Mouse (Mus musculus) CH12.LX (cell line): ENCODE data around the gene Vps26a. TPM values are rescaled to one million over a fixed set of nuclear protein-coding genes. Genes with fewer than 3 reads are reported as not detected.

ENCODE experiments used
- DNase-seq: peaks from one replicate; pipeline ENCODE4 v3.0.0-alpha.2; 2013; ENCODE audit errors: extremely low read depth
- H3K27ac ChIP-seq: 2 replicates; pipeline ENCODE4 v1.5.1; 2012; ENCODE audit warnings: low read depth, mild to moderate bottlenecking, control low read depth, moderate library complexity; ENCODE audit not compliant: insufficient read depth
- H3K27me3 ChIP-seq: replicated peaks from 2 replicates; pipeline ENCODE3; 2012; ENCODE audit warnings: inconsistent platforms
- H3K36me3 ChIP-seq, 2 experiments: replicated peaks in 1 of 2; 2 replicates each; pipeline versions ENCODE3 to v1.6.1; 2012; ENCODE audit warnings: inconsistent platforms in 1 of 2, low read length in 1 of 2, mild to moderate bottlenecking in 1 of 2, mixed read lengths in 1 of 2, moderate library complexity in 1 of 2; ENCODE audit not compliant: control insufficient read depth in 1 of 2, insufficient read depth in 1 of 2
- H3K4me1 ChIP-seq, 2 experiments: 2 replicates each; pipeline ENCODE4 v1.6.1; 2012; ENCODE audit warnings: inconsistent platforms in 1 of 2, moderate library complexity in 1 of 2; ENCODE audit not compliant: insufficient read depth in 2 of 2, control insufficient read depth in 1 of 2
- H3K4me2 ChIP-seq: 2 replicates; pipeline ENCODE4 v1.6.1; 2012; ENCODE audit warnings: low read depth, mild to moderate bottlenecking, control low read depth; ENCODE audit not compliant: poor library complexity, insufficient read depth, severe bottlenecking
- H3K4me3 ChIP-seq, 3 experiments: fragments of 150-350 bp in 1 of 3; sonication (generic) in 1 of 3; replicated peaks in 1 of 3; 2 replicates each; pipeline versions ENCODE3 to v1.5.1; 2011 to 2012; ENCODE audit warnings: low read depth in 2 of 3, low read length in 2 of 3, mild to moderate bottlenecking in 2 of 3, moderate library complexity in 2 of 3, control low read depth in 1 of 3, improper control_type of control experiment in 1 of 3, inconsistent platforms in 1 of 3, mixed read lengths in 1 of 3; ENCODE audit not compliant: poor library complexity in 1 of 3
- H3K79me2 ChIP-seq: replicated peaks from 2 replicates; pipeline ENCODE4 v1.6.1; 2012; ENCODE audit warnings: mild to moderate bottlenecking, moderate library complexity; ENCODE audit not compliant: control insufficient read depth, poor library complexity, insufficient read depth, severe bottlenecking; ENCODE audit errors: extremely low read depth
- H3K9ac ChIP-seq: 2 replicates; pipeline ENCODE4 v1.6.1; 2012; ENCODE audit warnings: low read depth, mild to moderate bottlenecking, control low read depth, moderate library complexity; ENCODE audit not compliant: insufficient read depth
- H3K9me3 ChIP-seq: replicated peaks from 2 replicates; pipeline ENCODE3; 2012; ENCODE audit warnings: low read length, inconsistent platforms, mixed read lengths
- BHLHE40 ChIP-seq: IDR thresholded peaks from 2 replicates; pipeline ENCODE4 v1.6.1; 2011; ENCODE audit warnings: mild to moderate bottlenecking, low read depth, low read length, improper control_type of control experiment
- CHD2 ChIP-seq: IDR thresholded peaks from 2 replicates; pipeline ENCODE4 v1.6.1; 2011; ENCODE audit warnings: low read length, improper control_type of control experiment
- CTCF ChIP-seq, 2 experiments: IDR thresholded peaks in 1 of 2; conservative IDR thresholded peaks in 1 of 2; 2 replicates each; pipeline ENCODE4 v1.5.1; 2011 to 2012; ENCODE audit warnings: low read depth in 2 of 2, low read length in 2 of 2, improper control_type of control experiment in 1 of 2, inconsistent platforms in 1 of 2, mild to moderate bottlenecking in 1 of 2, moderate library complexity in 1 of 2
- E2F4 ChIP-seq: IDR thresholded peaks from 2 replicates; pipeline ENCODE4 v1.6.1; 2011; ENCODE audit warnings: low read depth, low read length, improper control_type of control experiment; ENCODE audit not compliant: insufficient replicate concordance
- ETS1 ChIP-seq: conservative IDR thresholded peaks from 2 replicates; pipeline ENCODE4 v1.6.1; 2012; ENCODE audit warnings: low read depth, mild to moderate bottlenecking, inconsistent platforms, low read length, improper control_type of control experiment, moderate library complexity
- IRF4 ChIP-seq: IDR thresholded peaks from 2 replicates; pipeline ENCODE4 v1.6.1; 2014; ENCODE audit warnings: low read depth, mild to moderate bottlenecking, inconsistent platforms, low read length, improper control_type of control experiment
- MAFK ChIP-seq: IDR thresholded peaks from 2 replicates; pipeline ENCODE4 v1.6.1; 2011; ENCODE audit warnings: low read length, improper control_type of control experiment; ENCODE audit not compliant: insufficient replicate concordance
- MAX ChIP-seq: IDR thresholded peaks from 2 replicates; pipeline ENCODE4 v1.6.1; 2011; ENCODE audit warnings: low read length, improper control_type of control experiment
- MAZ ChIP-seq: IDR thresholded peaks from 2 replicates; pipeline ENCODE4 v1.6.1; 2012; ENCODE audit warnings: low read depth, mild to moderate bottlenecking, inconsistent platforms, low read length, improper control_type of control experiment, moderate library complexity
- MEF2A ChIP-seq: IDR thresholded peaks from 2 replicates; pipeline ENCODE4 v1.6.1; 2014; ENCODE audit warnings: low read depth, mild to moderate bottlenecking, inconsistent platforms, low read length, improper control_type of control experiment, borderline replicate concordance
- NELFE ChIP-seq: IDR thresholded peaks from 2 replicates; pipeline ENCODE4 v1.6.1; 2011; ENCODE audit warnings: low read depth, low read length, improper control_type of control experiment
- NRF1 ChIP-seq: IDR thresholded peaks from 2 replicates; pipeline ENCODE4 v1.6.1; 2014; ENCODE audit warnings: low read depth, mild to moderate bottlenecking, inconsistent platforms, low read length, improper control_type of control experiment, moderate library complexity
- RCOR1 ChIP-seq: conservative IDR thresholded peaks from 2 replicates; pipeline ENCODE4 v1.6.1; 2012; ENCODE audit warnings: low read depth, mild to moderate bottlenecking, inconsistent platforms, low read length, improper control_type of control experiment
- SIN3A ChIP-seq: IDR thresholded peaks from 2 replicates; pipeline ENCODE4 v1.6.1; 2012; ENCODE audit warnings: low read length, improper control_type of control experiment, inconsistent platforms
- SMC3 ChIP-seq: IDR thresholded peaks from 2 replicates; pipeline ENCODE4 v1.6.1; 2011; ENCODE audit warnings: low read depth, low read length, improper control_type of control experiment
- USF2 ChIP-seq: conservative IDR thresholded peaks from 2 replicates; pipeline ENCODE4 v1.6.1; 2011; ENCODE audit warnings: low read depth, low read length, improper control_type of control experiment
- ZMIZ1 ChIP-seq: IDR thresholded peaks from 2 replicates; pipeline ENCODE4 v1.6.1; 2012; ENCODE audit warnings: low read depth, mild to moderate bottlenecking, inconsistent platforms, low read length, improper control_type of control experiment
- ZNF384 ChIP-seq: IDR thresholded peaks from 2 replicates; pipeline ENCODE4 v1.6.1; 2012; ENCODE audit warnings: low read depth, low read length, improper control_type of control experiment, inconsistent platforms
- dilution Hi-C: fragments of 300-500 bp; cut with MboI; formaldehyde crosslinking; loops from 2 replicates; pipeline ENCODE4 v1.14.3; 2020; ENCODE audit warnings: low sequenced_read_pairs; ENCODE audit not compliant: extremely low pct_unique_long_range_greater_than_20kb, extremely low pct_ligation_motif_present
- in situ Hi-C: fragments of 300-500 bp; cut with MboI; formaldehyde crosslinking; loops from 3 replicates; pipeline ENCODE4 v1.14.3; 2019; ENCODE audit warnings: low sequenced_read_pairs, low pct_ligation_motif_present, low pct_unique_long_range_greater_than_20kb, mixed read lengths
- polyA plus RNA-seq: library from polyadenylated mRNA; unstranded; fragments of >175 nt; gene quantifications from 2 replicates; pipeline ENCODE4 v1.2.1, GENCODE M21; 2012; ENCODE audit warnings: low read depth; ENCODE audit not compliant: insufficient read length
- total RNA-seq, 2 experiments: library from RNA; depleted of rRNA; stranded (reverse); fragments of 300-350 nt in 1 of 2; fragments of >200 nt in 1 of 2; gene quantifications; 2 replicates each; pipeline ENCODE4 v1.2.3; 2012 to 2014

The Vps26a gene
- total and polyA plus RNA-seq, 3 experiments = 14.2 to 33.5 (median 32.5) TPM

GRCm38 (mm10) chr10:62509032-62509656 is 22.5 kb upstream of the Vps26a start:
- dilution Hi-C loops = no loop called here
- no peaks in the 10 kb centered on the region for H3K27me3 ChIP-seq
- H3K4me2 ChIP-seq = peak overlapping the region; percentile 31; the same call in 1 of the 2 replicates
- peaks cover 2% of the 10 kb centered on the region for H3K9me3 ChIP-seq
- H3K9ac ChIP-seq = no peak overlapping the region
- DNase-seq = no peak
- H3K27ac ChIP-seq = peak overlapping the region; percentile 6
- in situ Hi-C loops = loop anchor here (5.0 kb wide), 1 partner anchor 33 kb away; no protein-coding TSS in a partner anchor
- 0 out of 2 replicates have a peak, but pooled peaks have one; percentile 3 for TF ChIP-seq BHLHE40
- TF ChIP-seq ETS1 = peak; percentile 60; the same call in 1 of the 2 replicates
- TF ChIP-seq IRF4 = 0 out of 2 replicates have a peak, but pooled peaks have one; percentile 20
- peak; percentile 92 for TF ChIP-seq ZNF384
- no peak for TF ChIP-seq NRF1
- TF ChIP-seq MAFK = peak; percentile 80; the same call in 1 of the 2 replicates
- TF ChIP-seq MEF2A = peak; percentile 17; the same call in 1 of the 2 replicates
- TF ChIP-seq RCOR1 = no peak
- TF ChIP-seq, all 38 proteins: peak for 6
- H3K36me3 ChIP-seq = no peaks in the 10 kb centered on the region
- peaks cover 8 to 65% of the 10 kb centered on the region in 2 experiments for H3K4me1 ChIP-seq
- no peak overlapping the region for H3K4me3 ChIP-seq
- peaks cover 27% of the 10 kb centered on the region for H3K79me2 ChIP-seq

GRCm38 (mm10) chr10:62508459-62508858 is 21.9 kb upstream of the Vps26a start:
- peak overlapping the region; percentile 30; the same call in 1 of the 2 replicates for H3K27ac ChIP-seq
- TF ChIP-seq ETS1 = no peak
- TF ChIP-seq E2F4 = no peak
- no peak for TF ChIP-seq MAFK
- no peak for TF ChIP-seq ZNF384
- TF ChIP-seq CHD2 = no peak
- no peak for TF ChIP-seq MAX
- no peak for TF ChIP-seq NELFE
- no peak for TF ChIP-seq RCOR1
- no peak for TF ChIP-seq SIN3A
- TF ChIP-seq MAZ = no peak
- TF ChIP-seq SMC3 = no peak
- TF ChIP-seq CTCF (conservative IDR thresholded peaks at IDR 0.05 in 1 of 2, IDR thresholded peaks at IDR 0.05 in 1 of 2; ENCODE audit: low read depth in 2 of 2, low read length in 2 of 2) = no peak
- TF ChIP-seq ZMIZ1 = no peak
- TF ChIP-seq USF2 = no peak
- H3K9me3 ChIP-seq = peaks cover 2% of the 10 kb centered on the region
- no peak for DNase-seq
- peaks cover 8 to 64% of the 10 kb centered on the region in 2 experiments for H3K4me1 ChIP-seq
- H3K4me2 ChIP-seq = peak overlapping the region; percentile 31; the same call in 1 of the 2 replicates
- H3K79me2 ChIP-seq = peaks cover 33% of the 10 kb centered on the region
- H3K36me3 ChIP-seq = no peaks in the 10 kb centered on the region
- H3K9ac ChIP-seq = peak overlapping the region; percentile 93
- in situ Hi-C loops = loop anchor here (5.0 kb wide), 1 partner anchor 34 kb away; no protein-coding TSS in a partner anchor
- dilution Hi-C loops = no loop called here
- no peaks in the 10 kb centered on the region for H3K27me3 ChIP-seq
- H3K4me3 ChIP-seq = peak overlapping the region in 2 of 3 experiments; percentile 17 to 66
